Mouse (Mus musculus) liver, embryonic 13.5 days (tissue): ENCODE measurements around the gene Col5a3. TPM values are rescaled to one million over a fixed set of nuclear protein-coding genes. Genes with fewer than 3 reads are reported as not detected.

ENCODE experiments used
- ATAC-seq: fragments of 200-750 bp; cut with Nextera tagmentation; 2 replicates; pipeline ENCODE4 v1.8.0; 2017; ENCODE audit warnings: low read depth, mild to moderate bottlenecking, moderate number of reproducible peaks, moderate library complexity
- DNase-seq: peaks from one replicate; pipeline ENCODE4 v3.0.0; 2022
- H3K27ac ChIP-seq: fragments of 300-500 bp; sonication (generic); 2 replicates; pipeline ENCODE4 v1.5.1; 2015; ENCODE audit warnings: moderate library complexity, mild to moderate bottlenecking, inconsistent platforms
- H3K27me3 ChIP-seq: fragments of 300-500 bp; sonication (generic); 2 replicates; pipeline ENCODE4 v1.6.1; 2015; ENCODE audit warnings: mild to moderate bottlenecking, inconsistent platforms
- H3K36me3 ChIP-seq: fragments of 300-500 bp; sonication (generic); 2 replicates; pipeline ENCODE4 v1.6.1; 2015; ENCODE audit warnings: mild to moderate bottlenecking, inconsistent platforms
- H3K4me1 ChIP-seq: fragments of 300-500 bp; sonication (generic); replicated peaks from 2 replicates; pipeline ENCODE4 v1.6.1; 2015; ENCODE audit warnings: inconsistent platforms
- H3K4me2 ChIP-seq: fragments of 300-500 bp; sonication (generic); 2 replicates; pipeline ENCODE4 v1.6.1; 2015; ENCODE audit warnings: inconsistent platforms, mild to moderate bottlenecking, moderate library complexity
- H3K4me3 ChIP-seq: fragments of 300-500 bp; sonication (generic); replicated peaks from 2 replicates; pipeline ENCODE4 v1.5.1; 2015; ENCODE audit warnings: mild to moderate bottlenecking, inconsistent platforms
- H3K9ac ChIP-seq: fragments of 300-500 bp; sonication (generic); 2 replicates; pipeline ENCODE4 v1.6.1; 2015; ENCODE audit warnings: mild to moderate bottlenecking, inconsistent platforms
- H3K9me3 ChIP-seq: fragments of 300-500 bp; sonication (generic); replicated peaks from 2 replicates; pipeline ENCODE4 v1.6.1; 2016; ENCODE audit warnings: inconsistent platforms
- WGBS: fragments of 180-500 bp; shearing (Covaris S2); methylation state at CpG from one replicate; pipeline ENCODE4 v1.1.7; 2015; ENCODE audit not compliant: insufficient replicate concordance; 5-methylcytosine and 5-hydroxymethylcytosine counted together
- polyA plus RNA-seq: library from polyadenylated mRNA; unstranded; fragments of >200 nt; fragmentation: Nextera tagmentation; extraction: Ambion mirVana; gene quantifications from 2 replicates; pipeline ENCODE4 v1.2.1, GENCODE M21; 2015

The Col5a3 gene
- polyA plus RNA-seq, 1 experiment from 2014 or later, result 0.06 TPM

GRCm38 (mm10) chr9:20805159-20805495 is 9.7 kb downstream of the Col5a3 start:
- Histone ChIP-seq H3K27me3 (peaks cover 11% of the 10 kb centered on the region; the same call in 1 of the 2 replicates), H3K27ac (no peak overlapping the region), H3K4me3 (no peak overlapping the region), H3K4me2 (no peak overlapping the region), H3K36me3 (no peaks in the 10 kb centered on the region), H3K9me3 (no peaks in the 10 kb centered on the region), H3K9ac (no peak overlapping the region), H3K4me1 (peaks cover 3% of the 10 kb centered on the region; the same call in 1 of the 2 replicates)
- no peak for DNase-seq
- ATAC-seq, result no peak
- 66% methylated on average over 3 of the region's 3 CpGs for WGBS

GRCm38 (mm10) chr9:20804266-20805158 is 10.4 kb downstream of the Col5a3 start:
- 53% methylated on average over 13 of the region's 13 CpGs for WGBS
- Histone ChIP-seq H3K4me2 (no peak overlapping the region), H3K36me3 (no peaks in the 10 kb centered on the region), H3K27me3 (peaks cover 11% of the 10 kb centered on the region; the same call in 1 of the 2 replicates), H3K27ac (no peak overlapping the region), H3K4me1 (peaks cover 3% of the 10 kb centered on the region; the same call in 1 of the 2 replicates), H3K4me3 (no peak overlapping the region), H3K9me3 (no peaks in the 10 kb centered on the region), H3K9ac (no peak overlapping the region)
- DNase-seq (peak; percentile 40), ATAC-seq (peak; percentile 72)

- Histone ChIP-seq H3K27me3 (0 out of 2 replicates have a peak, but pooled peaks cover 3% of the 10 kb centered on the region), H3K36me3 (no peaks in the 10 kb centered on the region), H3K27ac (no peak overlapping the region), H3K4me2 (no peak overlapping the region), H3K9ac (no peak overlapping the region), H3K4me1 (peaks cover 6% of the 10 kb centered on the region; the same call in 1 of the 2 replicates), H3K9me3 (no peaks in the 10 kb centered on the region), H3K4me3 (no peak overlapping the region)
- 0 out of 2 replicates have a peak, but pooled peaks have one; percentile 26 for ATAC-seq
- DNase-seq, result no peak
- 10% methylated on average over 7 of the region's 7 CpGs for WGBS
Measured at GRCm38 (mm10) chr9:20794108-20794806, 20.6 kb downstream of the Col5a3 start.

DNA sequence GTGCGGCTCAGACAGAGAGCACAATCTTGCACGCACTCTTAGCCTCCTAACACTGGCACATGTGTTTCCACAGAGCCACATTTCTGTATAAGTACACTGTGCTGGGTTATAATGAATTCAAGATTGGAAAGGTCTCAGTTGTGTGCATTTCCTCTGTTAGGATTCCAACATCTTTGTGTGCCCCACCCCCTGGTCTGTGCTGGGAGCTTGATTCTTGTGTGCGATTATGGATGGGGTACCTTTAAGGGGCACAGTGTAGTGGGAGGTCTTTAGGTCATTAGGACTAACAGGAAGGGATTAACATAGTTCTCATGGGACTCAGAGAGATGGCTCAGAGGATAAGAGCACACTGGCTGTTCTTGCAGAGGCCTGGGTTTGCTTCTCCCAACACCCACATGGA is 24.5 kb downstream of the Col5a3 start:
- peaks cover 6% of the 10 kb centered on the region; the same call in 1 of the 2 replicates for H3K4me1 ChIP-seq
- H3K9me3 ChIP-seq, result no peaks in the 10 kb centered on the region
- no peaks in the 10 kb centered on the region for H3K36me3 ChIP-seq
- H3K27me3 ChIP-seq, result peaks cover 3% of the 10 kb centered on the region; the same call in 1 of the 2 replicates
- DNase-seq (no peak), ATAC-seq (no peak)
- no peak overlapping the region for H3K9ac ChIP-seq
- no peak overlapping the region for H3K4me2 ChIP-seq
- H3K4me3 ChIP-seq, result no peak overlapping the region
- 63% methylated on average over 3 of the region's 3 CpGs for WGBS
- no peak overlapping the region for H3K27ac ChIP-seq

DNA sequence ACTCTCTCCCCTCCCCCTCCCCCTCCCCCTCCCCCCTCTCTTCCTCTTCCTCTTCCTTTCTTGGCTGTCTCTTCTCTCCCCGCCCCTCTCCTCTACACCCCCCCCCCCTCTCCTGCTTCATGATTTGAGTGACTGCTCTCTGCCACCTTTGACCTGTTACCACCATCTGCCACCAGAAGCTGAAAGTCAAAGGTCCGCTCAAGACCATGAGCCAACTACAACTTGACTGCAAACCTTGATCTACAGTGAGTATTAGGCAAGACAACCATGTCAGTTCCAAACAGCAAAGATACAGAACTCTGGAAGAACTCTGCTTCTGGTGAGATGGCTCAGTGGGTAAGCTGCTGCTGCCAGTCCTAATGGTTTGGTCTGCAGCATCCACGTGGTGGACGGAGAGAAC is 25.2 kb downstream of the Col5a3 start:
- DNase-seq, result no peak

GRCm38 (mm10) chr9:20787992-20788391 is 26.9 kb downstream of the Col5a3 start:
- Histone ChIP-seq H3K4me2 (no peak overlapping the region), H3K9me3 (no peaks in the 10 kb centered on the region), H3K36me3 (no peaks in the 10 kb centered on the region), H3K4me3 (no peak overlapping the region), H3K4me1 (no peaks in the 10 kb centered on the region), H3K27me3 (peaks cover 3% of the 10 kb centered on the region; the same call in 1 of the 2 replicates), H3K9ac (no peak overlapping the region), H3K27ac (no peak overlapping the region)
- no peak for DNase-seq
- 61% methylated on average over 8 of the region's 8 CpGs for WGBS
- ATAC-seq, result no peak

More for the DNA sequence above, 25.2 kb downstream of the Col5a3 start:
- Histone ChIP-seq H3K4me1 (peaks cover 6% of the 10 kb centered on the region; the same call in 1 of the 2 replicates), H3K4me2 (no peak overlapping the region), H3K36me3 (no peaks in the 10 kb centered on the region), H3K27ac (no peak overlapping the region), H3K9me3 (no peaks in the 10 kb centered on the region), H3K4me3 (no peak overlapping the region), H3K27me3 (peaks cover 3% of the 10 kb centered on the region; the same call in 1 of the 2 replicates), H3K9ac (no peak overlapping the region)
- WGBS, result 53% methylated on average over 3 of the region's 4 CpGs
- no peak for ATAC-seq

DNA sequence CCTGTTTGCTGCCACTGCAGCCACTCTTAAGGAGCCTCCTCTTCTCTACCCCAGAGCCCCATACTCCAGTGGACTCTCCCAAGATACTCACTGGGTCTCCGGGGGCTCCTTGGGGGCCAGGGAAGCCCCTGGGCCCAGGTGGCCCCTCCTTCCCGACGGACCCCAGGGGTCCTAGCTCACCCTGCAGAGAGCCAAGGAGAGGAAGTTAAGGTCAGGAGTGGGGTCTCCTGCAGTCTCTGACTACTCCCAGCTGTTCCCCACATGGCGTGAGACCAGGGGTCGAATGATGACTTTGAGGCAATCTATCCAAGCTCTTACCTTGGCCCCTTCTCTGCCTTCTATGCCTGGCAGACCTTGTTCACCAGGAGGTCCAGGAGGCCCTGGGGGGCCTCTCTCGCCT is 29.8 kb downstream of the Col5a3 start:
- H3K9me3 ChIP-seq, result no peaks in the 10 kb centered on the region
- H3K4me1 ChIP-seq, result no peaks in the 10 kb centered on the region
- no peaks in the 10 kb centered on the region for H3K36me3 ChIP-seq
- H3K27me3 ChIP-seq, result no peaks in the 10 kb centered on the region; the same call in 1 of the 2 replicates
- 62% methylated on average over 6 of the region's 6 CpGs for WGBS
- DNase-seq (no peak), ATAC-seq (no peak)
- no peak overlapping the region for H3K9ac ChIP-seq
- H3K4me2 ChIP-seq, result no peak overlapping the region
- no peak overlapping the region for H3K27ac ChIP-seq
- H3K4me3 ChIP-seq, result no peak overlapping the region

DNA sequence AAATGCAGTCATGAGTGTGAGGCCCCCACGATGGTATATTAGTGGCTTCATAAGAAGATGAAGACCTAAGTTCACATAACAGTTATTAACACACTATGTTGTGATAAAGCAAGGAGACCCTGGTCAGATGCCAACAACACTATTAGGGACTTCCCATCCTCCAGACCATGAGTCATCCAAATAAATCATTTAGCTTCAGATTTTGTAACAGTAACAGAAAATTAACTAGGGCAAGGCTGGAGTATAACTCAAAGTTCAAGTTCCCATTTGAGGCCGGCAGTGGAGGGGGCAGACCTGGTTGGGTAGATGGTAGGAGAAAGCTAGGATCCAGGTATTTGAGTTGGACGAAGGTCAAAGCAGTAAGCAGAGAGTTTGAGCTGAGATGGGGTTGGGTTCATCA is 33.6 kb downstream of the Col5a3 start:
- H3K4me3 ChIP-seq, result no peak overlapping the region
- H3K4me1 ChIP-seq, result no peaks in the 10 kb centered on the region
- WGBS, result 55% methylated on average over 3 of the region's 3 CpGs
- no peaks in the 10 kb centered on the region for H3K9me3 ChIP-seq
- no peaks in the 10 kb centered on the region for H3K36me3 ChIP-seq
- H3K27me3 ChIP-seq, result no peaks in the 10 kb centered on the region
- ATAC-seq (no peak), DNase-seq (no peak)
- no peak overlapping the region for H3K9ac ChIP-seq
- H3K4me2 ChIP-seq, result no peak overlapping the region
- H3K27ac ChIP-seq, result no peak overlapping the region

- H3K4me2 ChIP-seq, result no peak overlapping the region
- H3K4me3 ChIP-seq, result no peak overlapping the region
- no peak overlapping the region for H3K9ac ChIP-seq
- ATAC-seq, result no peak
- H3K9me3 ChIP-seq, result no peaks in the 10 kb centered on the region
- H3K27me3 ChIP-seq, result peaks cover 37% of the 10 kb centered on the region
- no peaks in the 10 kb centered on the region for H3K36me3 ChIP-seq
- peaks cover 10% of the 10 kb centered on the region for H3K4me1 ChIP-seq
- WGBS, result 27% methylated on average over 2 of the region's 2 CpGs
- DNase-seq, result no peak
- H3K27ac ChIP-seq, result no peak overlapping the region
Measured at GRCm38 (mm10) chr9:20765274-20765673, 49.6 kb downstream of the Col5a3 start.

GRCm38 (mm10) chr9:20763099-20763498 is 51.8 kb downstream of the Col5a3 start:
- peaks cover 48% of the 10 kb centered on the region for H3K27me3 ChIP-seq
- H3K36me3 ChIP-seq, result no peaks in the 10 kb centered on the region
- H3K4me3 ChIP-seq, result no peak overlapping the region
- ATAC-seq (no peak), DNase-seq (no peak)
- H3K27ac ChIP-seq, result no peak overlapping the region
- H3K9me3 ChIP-seq, result no peaks in the 10 kb centered on the region
- 71% methylated on average over 1 of the region's 1 CpGs for WGBS
- H3K9ac ChIP-seq, result no peak overlapping the region
- no peak overlapping the region for H3K4me2 ChIP-seq
- peaks cover 24% of the 10 kb centered on the region for H3K4me1 ChIP-seq

- no peak overlapping the region for H3K9ac ChIP-seq
- H3K27ac ChIP-seq, result no peak overlapping the region
- ATAC-seq, result no peak
- H3K27me3 ChIP-seq, result peaks cover 48% of the 10 kb centered on the region
- DNase-seq, result no peak
- H3K36me3 ChIP-seq, result no peaks in the 10 kb centered on the region
- H3K4me1 ChIP-seq, result peaks cover 32% of the 10 kb centered on the region
- H3K4me3 ChIP-seq, result no peak overlapping the region
- H3K4me2 ChIP-seq, result no peak overlapping the region
- no peaks in the 10 kb centered on the region for H3K9me3 ChIP-seq
- 49% methylated on average over 7 of the region's 7 CpGs for WGBS
Measured at GRCm38 (mm10) chr9:20762197-20762961, 52.5 kb downstream of the Col5a3 start.
